In genomic region chr8:105542808-105543207, GRCm38 (mm10) we compare ENCODE assay signal across 11 mouse cellular contexts. TPM values are rescaled to one million over a fixed set of nuclear protein-coding genes. Genes with fewer than 3 reads are reported as not detected.
"Had no signal": no experiment of that assay in that cellular context is flagged by ENCODE, and none has a peak within 500 bp of the region (broad histone marks: within the 10 kb centered on the region; RNA-seq: fewer than 3 reads in every experiment).

No protein-coding gene starts in this region.

- H3K27ac ChIP-seq: layer of hippocampus, adult 2 months; limb, embryonic 12.5 days; midbrain, embryonic 13.5 days; neural tube, embryonic 15.5 days had no signal

- ATAC-seq: midbrain, embryonic 13.5 days had no signal

- H3K9me3 ChIP-seq: limb, embryonic 12.5 days; lung, embryonic 15.5 days; midbrain, embryonic 13.5 days; neural tube, embryonic 15.5 days had no signal

- H3K9ac ChIP-seq: limb, embryonic 12.5 days; lung, embryonic 15.5 days; midbrain, embryonic 13.5 days; neural tube, embryonic 15.5 days had no signal

- H3K4me3 ChIP-seq: layer of hippocampus, adult 2 months; limb, embryonic 12.5 days; lung, embryonic 15.5 days; midbrain, embryonic 13.5 days; neural tube, embryonic 15.5 days had no signal

- H3K27me3 ChIP-seq: limb, embryonic 12.5 days; lung, embryonic 15.5 days; midbrain, embryonic 13.5 days; neural tube, embryonic 15.5 days had no signal

- H3K4me2 ChIP-seq: limb, embryonic 12.5 days; lung, embryonic 15.5 days; midbrain, embryonic 13.5 days; neural tube, embryonic 15.5 days had no signal

- DNase-seq: kidney, adult 18-20 months; kidney, postnatal 36 days; right cerebral cortex, adult 18-20 months; right cerebral cortex, postnatal 25 days; thymus, postnatal 36 days had no signal

RNA-seq across cellular contexts. Expression of gene Hsd11b2, which starts 24.3 kb away (rescaled TPM):
- total RNA-seq: layer of hippocampus, adult 2 months; liver, adult 2 months had no signal
